In genomic region chr4:152935484-152935883, GRCm38 (mm10) we compare ENCODE assay signal across 17 mouse cellular contexts.
"Had no signal": no experiment of that assay in that cellular context is flagged by ENCODE, and none has a peak within 500 bp of the region (broad histone marks: within the 10 kb centered on the region; RNA-seq: fewer than 3 reads in every experiment).

No protein-coding gene starts in this region.

- H3K9me3 ChIP-seq: lung, embryonic 15.5 days; midbrain, embryonic 13.5 days; midbrain, embryonic 15.5 days; neural tube, embryonic 12.5 days; stomach, embryonic 15.5 days had no signal

- H3K4me2 ChIP-seq: lung, embryonic 15.5 days; midbrain, embryonic 11.5 days; midbrain, embryonic 13.5 days; midbrain, embryonic 15.5 days; neural tube, embryonic 12.5 days; stomach, embryonic 15.5 days had no signal

- H3K36me3 ChIP-seq: lung, embryonic 15.5 days; midbrain, embryonic 13.5 days; midbrain, embryonic 15.5 days; neural tube, embryonic 12.5 days; stomach, embryonic 15.5 days had no signal

- H3K4me3 ChIP-seq: lung, embryonic 15.5 days; megakaryocyte, embryonic 14.5 days; midbrain, embryonic 13.5 days; midbrain, embryonic 15.5 days; neural tube, embryonic 12.5 days; stomach, embryonic 15.5 days had no signal

- H3K27me3 ChIP-seq: lung, embryonic 15.5 days; megakaryocyte, embryonic 14.5 days; midbrain, embryonic 13.5 days; midbrain, embryonic 15.5 days; neural tube, embryonic 12.5 days; stomach, embryonic 15.5 days had no signal

- ATAC-seq: lung, postnatal 0 days; midbrain, embryonic 13.5 days; midbrain, embryonic 15.5 days had no signal

- H3K27ac ChIP-seq: lung, embryonic 15.5 days; macrophage; midbrain, embryonic 13.5 days; midbrain, embryonic 15.5 days; neural tube, embryonic 12.5 days; stomach, embryonic 15.5 days; stomach, postnatal 0 days had no signal

- H3K9ac ChIP-seq: lung, embryonic 15.5 days; midbrain, embryonic 13.5 days; midbrain, embryonic 15.5 days; neural tube, embryonic 12.5 days; stomach, embryonic 15.5 days had no signal

- H3K4me1 ChIP-seq: lung, embryonic 15.5 days; megakaryocyte, embryonic 14.5 days; midbrain, embryonic 13.5 days; midbrain, embryonic 15.5 days; neural tube, embryonic 12.5 days; stomach, embryonic 15.5 days had no signal

- DNase-seq: lung, adult 2 months; lung, postnatal 14 days; lung, postnatal 36 days; right cerebral cortex, postnatal 14 days; thymus, adult 2 months; thymus, postnatal 25 days; thymus, postnatal 4 days had no signal
